Mouse (Mus musculus): Measurements from ENCODE around the gene Rab8a. TPM values are rescaled to one million over a fixed set of nuclear protein-coding genes. Genes with fewer than 3 reads are reported as not detected.

Rab8a gene
- polyA plus RNA-seq, 1 experiment from 2014 or later, result 104 TPM

DNA sequence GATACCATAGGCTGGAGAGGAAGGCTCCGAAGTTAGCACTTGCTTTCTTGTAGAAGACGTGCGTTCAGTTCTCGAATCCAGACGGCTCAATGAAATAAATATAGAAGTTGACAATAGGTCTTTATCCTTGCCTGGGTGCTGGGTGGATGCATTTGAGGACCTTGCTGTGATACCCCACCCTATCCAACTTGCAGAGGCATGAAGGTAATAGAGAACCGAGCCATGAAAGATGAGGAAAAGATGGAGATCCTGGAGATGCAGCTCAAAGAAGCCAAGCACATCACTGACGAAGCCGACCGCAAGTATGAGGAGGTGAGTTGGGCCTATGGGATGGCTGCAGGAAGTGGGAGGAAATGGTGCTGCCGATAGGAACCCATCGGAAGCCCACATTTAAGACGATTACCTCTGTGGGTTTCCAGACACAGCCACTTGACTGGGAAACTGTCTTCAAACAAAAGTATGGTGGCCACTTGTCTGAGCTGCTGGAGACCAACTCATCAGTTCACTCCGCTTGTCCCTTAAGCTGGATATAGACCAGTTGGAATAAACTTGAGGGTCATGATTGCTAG is 17.7 kb upstream of the Rab8a start:
- Histone ChIP-seq H3K9ac (ENCODE audit: low read length) (no peak overlapping the region), H3K27ac (ENCODE audit: low read depth) (no peak overlapping the region), H3K4me2 (ENCODE audit: low read length) (no peak overlapping the region), H3K36me3 (ENCODE audit: control insufficient read depth, insufficient read depth, low read length) (peaks cover 100% of the 10 kb centered on the region), H3K27me3 (replicated peaks; ENCODE audit: control insufficient read depth, insufficient read depth, low read length) (no peaks in the 10 kb centered on the region), H3K4me1 (replicated peaks; ENCODE audit: control insufficient read depth, insufficient read depth, low read length) (0 out of 2 replicates have a peak, but pooled peaks cover under 1% of the 10 kb centered on the region), H3K9me3 (ENCODE audit: control insufficient read depth, low read length) (no peaks in the 10 kb centered on the region), H3K4me3 (ENCODE audit: low read depth, low read length) (no peak overlapping the region)
- no peak for DNase-seq (ENCODE audit: low spot score)
- no peak for ATAC-seq (replicated peaks; ENCODE audit: low FRiP score, low TSS enrichment, low read depth)
- 94% methylated on average over 13 of the region's 13 CpGs for WGBS

DNA sequence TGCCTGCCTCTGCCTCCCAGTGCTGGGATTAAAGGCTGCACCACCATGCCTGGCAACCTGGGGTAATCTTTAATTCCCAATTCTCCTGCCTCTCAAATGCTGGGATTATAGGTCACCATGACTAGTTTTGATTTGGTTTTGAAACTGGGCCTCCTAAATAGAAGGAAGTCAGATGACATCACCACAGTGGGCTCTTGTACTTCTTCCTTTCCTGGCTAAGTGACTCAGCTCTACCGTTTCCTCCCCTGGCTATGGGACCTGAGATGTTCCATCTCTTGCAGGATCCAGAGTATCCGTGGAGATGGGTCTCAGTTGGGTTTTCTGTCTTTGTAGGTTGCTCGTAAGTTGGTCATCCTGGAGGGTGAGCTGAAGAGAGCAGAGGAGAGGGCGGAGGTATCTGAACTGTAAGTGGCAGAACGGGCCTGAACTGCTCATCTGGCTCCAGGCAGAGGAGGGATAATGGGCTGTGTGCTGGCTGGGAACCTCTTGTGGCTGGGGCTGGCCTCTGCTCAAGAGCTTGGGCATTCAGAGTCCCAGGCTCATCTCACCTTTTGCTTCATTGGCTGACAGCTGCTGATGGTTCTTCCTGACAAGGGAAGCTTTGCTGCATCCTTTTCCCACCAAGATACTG is 16.5 kb upstream of the Rab8a start:
- Histone ChIP-seq H3K9me3 (ENCODE audit: control insufficient read depth, low read length) (no peaks in the 10 kb centered on the region), H3K36me3 (ENCODE audit: control insufficient read depth, insufficient read depth, low read length) (peaks cover 99% of the 10 kb centered on the region), H3K27ac (ENCODE audit: low read depth) (no peak overlapping the region), H3K4me1 (replicated peaks; ENCODE audit: control insufficient read depth, insufficient read depth, low read length) (no peaks in the 10 kb centered on the region), H3K4me3 (ENCODE audit: low read depth, low read length) (no peak overlapping the region), H3K4me2 (ENCODE audit: low read length) (no peak overlapping the region), H3K9ac (ENCODE audit: low read length) (no peak overlapping the region), H3K27me3 (replicated peaks; ENCODE audit: control insufficient read depth, insufficient read depth, low read length) (no peaks in the 10 kb centered on the region)
- DNase-seq (ENCODE audit: low spot score), result no peak
- ATAC-seq (replicated peaks; ENCODE audit: low FRiP score, low TSS enrichment, low read depth), result no peak
- 85% methylated on average over 5 of the region's 5 CpGs for WGBS

DNA sequence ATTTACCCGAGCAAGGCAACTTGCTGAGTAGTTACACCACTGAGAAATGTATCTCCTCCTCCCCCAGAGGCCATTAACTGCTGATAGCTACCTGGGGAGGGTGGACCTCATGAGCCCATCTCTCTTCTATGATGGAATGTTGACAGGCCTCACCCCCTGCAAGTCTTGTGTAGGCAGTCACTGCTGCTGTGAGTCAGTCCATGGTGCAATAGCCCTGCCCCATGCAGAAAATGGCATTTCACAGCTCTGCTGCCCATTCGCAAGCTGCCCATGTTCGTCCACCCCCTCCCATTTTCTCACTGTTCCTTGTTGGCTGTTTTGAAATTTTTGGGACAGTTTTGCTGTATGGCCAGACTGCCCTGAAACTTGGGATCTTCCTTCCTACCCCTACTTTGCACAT is 15.5 kb upstream of the Rab8a start:
- H3K36me3 ChIP-seq (ENCODE audit: control insufficient read depth, insufficient read depth, low read length), result peaks cover 99% of the 10 kb centered on the region
- H3K4me2 ChIP-seq (ENCODE audit: low read length), result no peak overlapping the region
- H3K4me1 ChIP-seq (replicated peaks; ENCODE audit: control insufficient read depth, insufficient read depth, low read length), result no peaks in the 10 kb centered on the region
- ATAC-seq (replicated peaks; ENCODE audit: low FRiP score, low TSS enrichment, low read depth) (no peak), DNase-seq (ENCODE audit: low spot score) (no peak)
- 84% methylated on average over 3 of the region's 3 CpGs for WGBS
- no peak overlapping the region for H3K27ac ChIP-seq (ENCODE audit: low read depth)
- no peaks in the 10 kb centered on the region for H3K27me3 ChIP-seq (replicated peaks; ENCODE audit: control insufficient read depth, insufficient read depth, low read length)
- no peak overlapping the region for H3K4me3 ChIP-seq (ENCODE audit: low read depth, low read length)
- no peak overlapping the region for H3K9ac ChIP-seq (ENCODE audit: low read length)
- H3K9me3 ChIP-seq (ENCODE audit: control insufficient read depth, low read length), result no peaks in the 10 kb centered on the region

DNA sequence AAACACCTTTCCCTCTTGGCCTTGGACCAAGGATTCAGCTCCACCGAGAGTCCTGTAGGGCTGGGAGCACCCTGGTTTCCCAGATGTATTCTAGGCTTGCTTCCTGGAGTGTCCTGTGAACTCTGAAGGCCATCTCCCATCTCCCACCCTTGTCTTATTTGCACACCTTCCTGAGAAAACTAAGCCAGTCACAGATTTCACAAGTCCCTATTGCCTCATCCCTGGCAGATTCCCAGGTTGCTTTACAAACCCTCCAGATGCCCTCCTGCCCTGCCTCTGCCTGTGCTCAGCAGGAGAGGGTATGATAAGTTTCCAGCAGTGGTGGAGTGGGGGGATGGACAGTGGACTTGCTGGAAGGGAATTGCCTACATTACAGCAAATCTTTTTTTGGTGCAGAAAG is 14.9 kb upstream of the Rab8a start:
- Histone ChIP-seq H3K4me3 (ENCODE audit: low read depth, low read length) (no peak overlapping the region), H3K9ac (ENCODE audit: low read length) (no peak overlapping the region), H3K27ac (ENCODE audit: low read depth) (no peak overlapping the region), H3K9me3 (ENCODE audit: control insufficient read depth, low read length) (no peaks in the 10 kb centered on the region), H3K4me1 (replicated peaks; ENCODE audit: control insufficient read depth, insufficient read depth, low read length) (no peaks in the 10 kb centered on the region), H3K36me3 (ENCODE audit: control insufficient read depth, insufficient read depth, low read length) (peaks cover 99% of the 10 kb centered on the region), H3K27me3 (replicated peaks; ENCODE audit: control insufficient read depth, insufficient read depth, low read length) (no peaks in the 10 kb centered on the region), H3K4me2 (ENCODE audit: low read length) (no peak overlapping the region)
- DNase-seq (ENCODE audit: low spot score), result no peak
- ATAC-seq (replicated peaks; ENCODE audit: low FRiP score, low TSS enrichment, low read depth), result no peak
- 81% methylated on average over 1 of the region's 1 CpGs for WGBS

DNA sequence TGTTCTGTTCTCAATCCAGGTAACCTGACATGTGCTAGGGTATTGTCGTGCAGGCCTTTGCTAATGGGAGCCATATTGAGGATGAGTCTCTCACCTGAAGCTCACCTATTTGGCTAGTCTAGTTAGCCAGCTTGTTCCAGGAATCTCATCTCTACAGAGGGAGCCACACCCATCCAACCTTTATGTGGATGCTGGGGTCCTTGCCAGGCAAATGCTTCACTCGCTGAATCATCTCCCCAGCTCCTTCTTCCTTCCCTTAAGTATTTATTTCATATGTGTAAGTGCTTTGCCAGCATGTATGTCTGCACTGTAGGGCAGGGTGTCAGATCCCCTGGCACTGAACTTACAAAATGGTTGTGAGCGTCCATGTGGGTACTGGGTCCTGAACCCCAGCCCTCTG is 14.4 kb upstream of the Rab8a start:
- Histone ChIP-seq H3K9me3 (ENCODE audit: control insufficient read depth, low read length) (no peaks in the 10 kb centered on the region), H3K4me3 (ENCODE audit: low read depth, low read length) (no peak overlapping the region), H3K4me1 (replicated peaks; ENCODE audit: control insufficient read depth, insufficient read depth, low read length) (no peaks in the 10 kb centered on the region), H3K9ac (ENCODE audit: low read length) (no peak overlapping the region), H3K27me3 (replicated peaks; ENCODE audit: control insufficient read depth, insufficient read depth, low read length) (no peaks in the 10 kb centered on the region), H3K27ac (ENCODE audit: low read depth) (no peak overlapping the region), H3K4me2 (ENCODE audit: low read length) (no peak overlapping the region), H3K36me3 (ENCODE audit: control insufficient read depth, insufficient read depth, low read length) (peaks cover 99% of the 10 kb centered on the region)
- ATAC-seq (replicated peaks; ENCODE audit: low FRiP score, low TSS enrichment, low read depth) (no peak), DNase-seq (ENCODE audit: low spot score) (no peak)
- 86% methylated on average over 3 of the region's 3 CpGs for WGBS

DNA sequence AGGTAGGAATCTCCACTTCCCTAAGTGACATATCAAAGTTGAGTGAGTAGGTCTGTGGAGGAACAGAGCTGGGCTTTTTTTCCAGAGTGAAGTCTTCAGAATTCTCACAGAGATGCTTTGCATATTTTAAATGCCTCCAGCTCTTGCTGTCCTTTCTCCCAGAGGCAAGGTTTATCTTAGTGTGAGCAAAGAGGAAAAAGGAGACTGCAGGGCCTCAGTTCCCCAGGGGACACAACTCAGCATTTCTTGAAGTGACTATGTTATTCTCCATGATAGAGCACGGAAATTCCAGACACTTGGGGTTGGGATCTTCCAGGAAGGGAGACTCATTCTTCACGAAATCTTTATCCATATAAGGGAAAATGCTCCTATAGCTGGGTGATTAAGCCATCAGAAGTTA is 13.7 kb upstream of the Rab8a start:
- Histone ChIP-seq H3K9me3 (ENCODE audit: control insufficient read depth, low read length) (no peaks in the 10 kb centered on the region), H3K4me3 (ENCODE audit: low read depth, low read length) (no peak overlapping the region), H3K36me3 (ENCODE audit: control insufficient read depth, insufficient read depth, low read length) (peaks cover 99% of the 10 kb centered on the region), H3K4me1 (replicated peaks; ENCODE audit: control insufficient read depth, insufficient read depth, low read length) (no peaks in the 10 kb centered on the region), H3K4me2 (ENCODE audit: low read length) (no peak overlapping the region), H3K9ac (ENCODE audit: low read length) (no peak overlapping the region), H3K27ac (ENCODE audit: low read depth) (no peak overlapping the region; the same call in 1 of the 2 replicates), H3K27me3 (replicated peaks; ENCODE audit: control insufficient read depth, insufficient read depth, low read length) (no peaks in the 10 kb centered on the region)
- DNase-seq (ENCODE audit: low spot score) (no peak), ATAC-seq (replicated peaks; ENCODE audit: low FRiP score, low TSS enrichment, low read depth) (no peak)
- 61% methylated on average over 2 of the region's 2 CpGs for WGBS

DNA sequence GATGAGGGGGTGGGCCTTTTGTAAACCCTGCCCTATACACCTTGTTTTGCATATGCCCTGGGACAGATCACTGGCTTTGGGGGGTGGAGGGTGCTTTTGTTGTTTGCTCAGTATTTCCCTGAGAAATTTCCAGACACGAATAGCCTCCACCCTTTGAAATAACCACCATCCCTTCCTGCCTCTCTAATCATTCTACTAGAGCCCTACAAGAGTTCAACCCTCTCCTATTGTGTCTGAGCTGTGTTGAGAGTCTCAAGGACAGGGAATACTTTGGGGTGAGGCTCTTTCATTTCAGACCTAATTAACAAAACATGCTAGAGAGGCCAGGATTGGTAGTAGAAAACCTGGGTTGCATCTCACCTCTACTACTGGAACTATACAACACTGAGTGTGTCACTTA is 11.9 kb upstream of the Rab8a start:
- Histone ChIP-seq H3K9me3 (ENCODE audit: control insufficient read depth, low read length) (no peaks in the 10 kb centered on the region), H3K27ac (ENCODE audit: low read depth) (no peak overlapping the region), H3K27me3 (replicated peaks; ENCODE audit: control insufficient read depth, insufficient read depth, low read length) (no peaks in the 10 kb centered on the region), H3K4me2 (ENCODE audit: low read length) (no peak overlapping the region), H3K4me3 (ENCODE audit: low read depth, low read length) (no peak overlapping the region), H3K9ac (ENCODE audit: low read length) (no peak overlapping the region), H3K36me3 (ENCODE audit: control insufficient read depth, insufficient read depth, low read length) (peaks cover 98% of the 10 kb centered on the region), H3K4me1 (replicated peaks; ENCODE audit: control insufficient read depth, insufficient read depth, low read length) (no peaks in the 10 kb centered on the region)
- ATAC-seq (replicated peaks; ENCODE audit: low FRiP score, low TSS enrichment, low read depth) (no peak), DNase-seq (ENCODE audit: low spot score) (no peak)
- 92% methylated on average over 1 of the region's 1 CpGs for WGBS

DNA sequence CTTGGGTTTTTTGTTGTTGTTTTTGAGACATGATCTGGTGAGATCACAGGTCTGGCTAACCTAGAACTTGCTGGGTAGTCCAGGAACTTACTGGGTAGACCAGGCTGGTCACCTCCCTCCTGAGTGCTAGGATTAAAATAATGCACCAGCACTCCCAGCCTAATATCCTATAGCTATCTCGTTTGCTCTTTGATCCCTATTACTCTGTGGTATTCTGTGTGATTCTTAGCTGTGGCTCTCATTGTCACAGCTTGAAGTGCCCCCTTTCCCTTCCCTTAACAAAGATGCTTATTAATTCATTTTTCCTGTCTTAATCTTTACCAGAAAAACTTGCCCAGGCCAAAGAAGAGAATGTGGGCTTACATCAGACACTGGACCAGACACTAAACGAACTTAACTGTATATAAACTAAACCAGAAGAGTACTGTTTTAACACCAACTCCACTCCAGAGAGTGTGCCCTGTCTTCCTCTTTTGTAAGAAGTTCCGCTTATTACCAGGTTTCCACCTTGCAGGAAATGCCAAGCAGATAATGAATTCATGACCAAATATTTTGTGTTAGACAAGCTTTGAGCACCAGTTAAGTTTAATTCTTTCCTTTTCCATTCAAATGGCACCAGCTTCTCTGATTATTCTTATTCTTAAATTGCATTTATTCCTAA is 9.5 kb upstream of the Rab8a start:
- no peak for DNase-seq (ENCODE audit: low spot score)
- Histone ChIP-seq H3K36me3 (ENCODE audit: control insufficient read depth, insufficient read depth, low read length) (peaks cover 76% of the 10 kb centered on the region), H3K27me3 (replicated peaks; ENCODE audit: control insufficient read depth, insufficient read depth, low read length) (no peaks in the 10 kb centered on the region), H3K9ac (ENCODE audit: low read length) (no peak overlapping the region), H3K4me2 (ENCODE audit: low read length) (no peak overlapping the region), H3K9me3 (ENCODE audit: control insufficient read depth, low read length) (no peaks in the 10 kb centered on the region), H3K4me3 (ENCODE audit: low read depth, low read length) (no peak overlapping the region), H3K27ac (ENCODE audit: low read depth) (no peak overlapping the region), H3K4me1 (replicated peaks; ENCODE audit: control insufficient read depth, insufficient read depth, low read length) (no peaks in the 10 kb centered on the region)
- WGBS, result 78% methylated on average over 3 of the region's 3 CpGs
- no peak for ATAC-seq (replicated peaks; ENCODE audit: low FRiP score, low TSS enrichment, low read depth)

DNA sequence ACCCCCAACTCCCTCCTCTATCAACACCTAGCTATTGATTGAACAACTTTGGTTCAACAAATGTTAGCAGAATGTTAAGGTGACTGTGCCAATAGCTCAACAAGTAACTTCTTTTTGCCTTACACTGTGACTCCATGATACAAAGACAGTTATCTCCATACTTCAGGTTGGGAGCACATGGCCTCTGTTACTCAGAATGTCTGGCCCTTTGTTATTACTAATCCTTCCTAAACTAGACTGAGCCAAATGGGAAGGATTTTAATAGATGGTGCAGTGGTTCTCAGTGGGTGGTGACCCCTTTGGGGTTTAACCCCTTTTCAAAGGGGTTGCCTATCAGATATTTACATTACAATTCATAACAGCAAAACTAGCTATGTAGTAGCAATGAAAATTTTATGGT is 7.6 kb upstream of the Rab8a start:
- Histone ChIP-seq H3K27ac (ENCODE audit: low read depth) (no peak overlapping the region), H3K27me3 (replicated peaks; ENCODE audit: control insufficient read depth, insufficient read depth, low read length) (no peaks in the 10 kb centered on the region), H3K4me1 (replicated peaks; ENCODE audit: control insufficient read depth, insufficient read depth, low read length) (no peaks in the 10 kb centered on the region), H3K4me2 (ENCODE audit: low read length) (no peak overlapping the region), H3K36me3 (ENCODE audit: control insufficient read depth, insufficient read depth, low read length) (peaks cover 58% of the 10 kb centered on the region), H3K9me3 (ENCODE audit: control insufficient read depth, low read length) (no peaks in the 10 kb centered on the region), H3K9ac (ENCODE audit: low read length) (no peak overlapping the region), H3K4me3 (ENCODE audit: low read depth, low read length) (no peak overlapping the region)
- DNase-seq (ENCODE audit: low spot score) (no peak), ATAC-seq (replicated peaks; ENCODE audit: low FRiP score, low TSS enrichment, low read depth) (no peak)
